8 mouse cellular contexts compared by ENCODE assay signal in genomic region chr7:125766976-125767831, GRCm38 (mm10). TPM values are rescaled to one million over a fixed set of nuclear protein-coding genes. Genes with fewer than 3 reads are reported as not detected.
DNase-seq lines count a peak whose midpoint lies in the region; ATAC-seq and TF ChIP-seq lines count a peak whose summit lies in the region.

No protein-coding gene starts in this region.

- ATAC-seq in granulocyte monocyte progenitor cell, adult 5-6 weeks (replicated peaks; ENCODE audit: poor library complexity, severe bottlenecking): peak; percentile 47
- peak; percentile 47; the same call in 1 of the 2 replicates for ATAC-seq in kidney, embryonic 16.5 days (ENCODE audit: low FRiP score, low TSS enrichment)
- no peak for ATAC-seq in limb, embryonic 14.5 days (ENCODE audit: low FRiP score, low read depth)
- ATAC-seq in neural tube, embryonic 15.5 days (ENCODE audit: low FRiP score): peak; percentile 73
- ATAC-seq in erythroid progenitor cell, adult 5-6 weeks (replicated peaks; ENCODE audit: low FRiP score, poor library complexity, severe bottlenecking): no peak

- H3K36me3 ChIP-seq in C2C12 (ENCODE audit: control insufficient read depth, insufficient read depth): no peaks in the 10 kb centered on the region
- H3K36me3 ChIP-seq in kidney, embryonic 16.5 days (ENCODE audit: insufficient read depth, low read length): peaks cover 2% of the 10 kb centered on the region
- peaks cover 22% of the 10 kb centered on the region for H3K36me3 ChIP-seq in limb, embryonic 14.5 days (ENCODE audit: control insufficient read depth, insufficient read depth, low read length)
- peaks cover 11% of the 10 kb centered on the region; the same call in 1 of the 2 replicates for H3K36me3 ChIP-seq in neural tube, embryonic 15.5 days

- no peak for TF ChIP-seq POLR2A in limb, embryonic 14.5 days (IDR thresholded peaks at IDR 0.05; ENCODE audit: borderline replicate concordance, extremely low read depth, insufficient read depth, insufficient read length)

- H3K9me3 ChIP-seq in kidney, embryonic 16.5 days (ENCODE audit: low read length): no peaks in the 10 kb centered on the region
- no peaks in the 10 kb centered on the region for H3K9me3 ChIP-seq in limb, embryonic 14.5 days (ENCODE audit: control insufficient read depth, low read length)
- H3K9me3 ChIP-seq in neural tube, embryonic 15.5 days (replicated peaks): no peaks in the 10 kb centered on the region

- no peaks in the 10 kb centered on the region for H3K27me3 ChIP-seq in C2C12 (ENCODE audit: control insufficient read depth, insufficient read depth, insufficient read length)
- H3K27me3 ChIP-seq in kidney, embryonic 16.5 days (ENCODE audit: insufficient read depth, low read length): no peaks in the 10 kb centered on the region
- H3K27me3 ChIP-seq in limb, embryonic 14.5 days (ENCODE audit: control insufficient read depth, insufficient read depth, low read length): no peaks in the 10 kb centered on the region
- H3K27me3 ChIP-seq in neural tube, embryonic 15.5 days (replicated peaks): no peaks in the 10 kb centered on the region

- no peak overlapping the region for H3K4me3 ChIP-seq in C2C12 (ENCODE audit: insufficient read depth, poor library complexity, severe bottlenecking)
- H3K4me3 ChIP-seq in kidney, embryonic 16.5 days (ENCODE audit: low read length): no peak overlapping the region
- H3K4me3 ChIP-seq in limb, embryonic 14.5 days (replicated peaks; ENCODE audit: low read length): no peak overlapping the region
- H3K4me3 ChIP-seq in neural tube, embryonic 15.5 days (replicated peaks): no peak overlapping the region

- peak; percentile 52 for DNase-seq in R1 (ENCODE audit: low read depth, low spot score)
- peak; percentile 73 for DNase-seq in embryo, embryonic 10 days (ENCODE audit: low spot score)
- DNase-seq in limb, embryonic 14.5 days (ENCODE audit: low spot score): peak; percentile 45

- peak; percentile 48 for TF ChIP-seq CTCF in C2C12 (IDR thresholded peaks at IDR 0.05; ENCODE audit: control insufficient read depth, insufficient read depth, insufficient read length)

- no peak overlapping the region for H3K4me2 ChIP-seq in kidney, embryonic 16.5 days (replicated peaks; ENCODE audit: low read depth, low read length)
- H3K4me2 ChIP-seq in limb, embryonic 14.5 days (replicated peaks; ENCODE audit: low read depth, low read length, severe bottlenecking): no peak overlapping the region
- H3K4me2 ChIP-seq in neural tube, embryonic 15.5 days: no peak overlapping the region

- H3K9ac ChIP-seq in kidney, embryonic 16.5 days (replicated peaks; ENCODE audit: low read length): no peak overlapping the region
- H3K9ac ChIP-seq in limb, embryonic 14.5 days (ENCODE audit: low read depth, low read length, severe bottlenecking): no peak overlapping the region
- no peak overlapping the region for H3K9ac ChIP-seq in neural tube, embryonic 15.5 days (replicated peaks)

- 64% methylated on average over 9 of the region's 9 CpGs for WGBS in kidney, embryonic 16.5 days
- 64% methylated on average over 9 of the region's 9 CpGs for WGBS in limb, embryonic 14.5 days
- WGBS in neural tube, embryonic 15.5 days: 65% methylated on average over 9 of the region's 9 CpGs

- no peak overlapping the region for H3K27ac ChIP-seq in kidney, embryonic 16.5 days (ENCODE audit: low read length)
- no peak overlapping the region for H3K27ac ChIP-seq in limb, embryonic 14.5 days (replicated peaks; ENCODE audit: low read depth, low read length)
- H3K27ac ChIP-seq in neural tube, embryonic 15.5 days (replicated peaks): no peak overlapping the region

- H3ac ChIP-seq in C2C12 (ENCODE audit: control insufficient read depth, insufficient read length, low read depth): no peak overlapping the region

- H3K79me3 ChIP-seq in C2C12 (ENCODE audit: low read depth): no peaks in the 10 kb centered on the region

- H3K4me1 ChIP-seq in kidney, embryonic 16.5 days (ENCODE audit: insufficient read depth, low read length): no peaks in the 10 kb centered on the region
- H3K4me1 ChIP-seq in limb, embryonic 14.5 days (ENCODE audit: control insufficient read depth, insufficient read depth, low read length): no peaks in the 10 kb centered on the region
- H3K4me1 ChIP-seq in neural tube, embryonic 15.5 days: peaks cover 19% of the 10 kb centered on the region

- H3K79me2 ChIP-seq in C2C12 (ENCODE audit: control insufficient read depth, insufficient read depth): no peaks in the 10 kb centered on the region

TF ChIP-seq in C2C12, 6 proteins besides CTCF, POLR2A, EP300 and RAD21:
- TF ChIP-seq MYOD1 (IDR thresholded peaks at IDR 0.05; ENCODE audit: control insufficient read depth, insufficient read length, low read depth) (no peak), FOSL1 (IDR thresholded peaks at IDR 0.05; ENCODE audit: insufficient read depth, low read length, poor library complexity, severe bottlenecking) (no peak), MYOG (IDR thresholded peaks at IDR 0.05; ENCODE audit: control insufficient read depth, extremely low read depth, insufficient read length) (no peak), CEBPB (IDR thresholded peaks at IDR 0.05; ENCODE audit: low read depth) (no peak), MAX (IDR thresholded peaks at IDR 0.05) (no peak), USF1 (IDR thresholded peaks at IDR 0.05; ENCODE audit: low read depth) (no peak)

RNA-seq across cellular contexts. Expression of gene D430042O09Rik, which starts 59.5 kb away (rescaled TPM):
- polyA plus RNA-seq in C2C12 (2012; fragmentation: generic; extraction: Trizol): 3.7 TPM
- 11.9 and 21.9 TPM in 2 replicates for total RNA-seq in granulocyte monocyte progenitor cell, adult 5-6 weeks (2014; fragmentation: Nextera tagmentation)
- 6.3 and 9.8 TPM in 2 replicates for total RNA-seq in granulocyte monocyte progenitor cell, adult 5-6 weeks (2017)
- polyA plus RNA-seq in kidney, embryonic 16.5 days (2015; fragmentation: Nextera tagmentation; extraction: Ambion mirVana): 10.1 and 10.3 TPM in 2 replicates
- 18.9 and 21.3 TPM in 2 replicates for polyA plus RNA-seq in limb, embryonic 14.5 days (2012; rRNA removed)
- 8.8 and 10.0 TPM in 2 replicates for polyA plus RNA-seq in limb, embryonic 14.5 days (2014; fragmentation: Nextera tagmentation; extraction: Ambion mirVana)
- 5.4 and 6.7 TPM in 2 replicates for polyA plus RNA-seq in neural tube, embryonic 15.5 days (2015; fragmentation: Nextera tagmentation; extraction: Ambion mirVana)
- total RNA-seq in erythroid progenitor cell, adult 5-6 weeks (2015; ENCODE audit: low replicate concordance): 5.9 and 15.1 TPM in 2 replicates
- 4.7 and 9.5 TPM in 2 replicates for total RNA-seq in erythroid progenitor cell, adult 5-6 weeks (2017; ENCODE audit: low replicate concordance)

RNA-seq across cellular contexts. Expression of gene Gtf3c1, which starts 59.6 kb away (rescaled TPM):
- 37.1 TPM for polyA plus RNA-seq in C2C12 (2012; fragmentation: generic; extraction: Trizol)
- total RNA-seq in granulocyte monocyte progenitor cell, adult 5-6 weeks (2014; fragmentation: Nextera tagmentation): 33.4 and 34.6 TPM in 2 replicates
- total RNA-seq in granulocyte monocyte progenitor cell, adult 5-6 weeks (2017): 35.2 and 47.4 TPM in 2 replicates
- polyA plus RNA-seq in kidney, embryonic 16.5 days (2015; fragmentation: Nextera tagmentation; extraction: Ambion mirVana): 31.5 and 33.9 TPM in 2 replicates
- 40.7 and 55.1 TPM in 2 replicates for polyA plus RNA-seq in limb, embryonic 14.5 days (2012; rRNA removed)
- 27.9 and 33.0 TPM in 2 replicates for polyA plus RNA-seq in limb, embryonic 14.5 days (2014; fragmentation: Nextera tagmentation; extraction: Ambion mirVana)
- 23.2 and 24.9 TPM in 2 replicates for polyA plus RNA-seq in neural tube, embryonic 15.5 days (2015; fragmentation: Nextera tagmentation; extraction: Ambion mirVana)
- total RNA-seq in erythroid progenitor cell, adult 5-6 weeks (2015; ENCODE audit: low replicate concordance): 6.1 and 11.3 TPM in 2 replicates
- 18.6 and 47.6 TPM in 2 replicates for total RNA-seq in erythroid progenitor cell, adult 5-6 weeks (2017; ENCODE audit: low replicate concordance)

Comparison
In these comparisons a context has a peak if more than half of its experiments do, and no peak if none do; other contexts are left out.
1. ATAC-seq: peak in granulocyte monocyte progenitor cell, adult 5-6 weeks (single experiment), kidney, embryonic 16.5 days (single experiment) and neural tube, embryonic 15.5 days (single experiment); none in limb, embryonic 14.5 days (single experiment) and erythroid progenitor cell, adult 5-6 weeks (single experiment).
2. Peak in every context shown above with its lines, with median percentiles within 50 percentile points of each other: DNase-seq.